Mouse (Mus musculus) limb, embryonic 14.5 days (tissue): ENCODE data around the gene Amhr2. TPM values are rescaled to one million over a fixed set of nuclear protein-coding genes. Genes with fewer than 3 reads are reported as not detected.

Source experiments
- ATAC-seq: fragments of 200-750 bp; cut with Nextera tagmentation; 2 replicates; pipeline ENCODE4 v1.8.0; 2017; ENCODE audit warnings: low read depth, moderate number of reproducible peaks, moderate TSS enrichment; ENCODE audit not compliant: low FRiP score
- DNase-seq: peaks from one replicate; pipeline ENCODE4 v3.0.0-alpha.2; 2015; ENCODE audit warnings: low spot score
- H3K27ac ChIP-seq: fragments of 300-500 bp; sonication (generic); replicated peaks from 2 replicates; pipeline ENCODE4 v1.5.1; 2014; ENCODE audit warnings: low read depth, mild to moderate bottlenecking, low read length, moderate library complexity, mixed read lengths
- H3K27me3 ChIP-seq: fragments of 300-500 bp; sonication (generic); 2 replicates; pipeline ENCODE4 v1.6.1; 2014; ENCODE audit warnings: low read length, mixed read lengths; ENCODE audit not compliant: control insufficient read depth, insufficient read depth
- H3K36me3 ChIP-seq: fragments of 300-500 bp; sonication (generic); 2 replicates; pipeline ENCODE4 v1.6.1; 2014; ENCODE audit warnings: mild to moderate bottlenecking, low read length, moderate library complexity, mixed read lengths; ENCODE audit not compliant: control insufficient read depth, insufficient read depth
- H3K4me1 ChIP-seq: fragments of 300-500 bp; sonication (generic); 2 replicates; pipeline ENCODE4 v1.6.1; 2014; ENCODE audit warnings: antibody characterized with exemption, low read length, mixed read lengths; ENCODE audit not compliant: control insufficient read depth, insufficient read depth
- H3K4me2 ChIP-seq: fragments of 300-500 bp; sonication (generic); replicated peaks from 2 replicates; pipeline ENCODE4 v1.6.1; 2014; ENCODE audit warnings: low read depth, mild to moderate bottlenecking, low read length, moderate library complexity; ENCODE audit not compliant: severe bottlenecking
- H3K4me3 ChIP-seq: fragments of 300-500 bp; sonication (generic); replicated peaks from 2 replicates; pipeline ENCODE4 v1.5.1; 2014; ENCODE audit warnings: low read length
- H3K9ac ChIP-seq: fragments of 300-500 bp; sonication (generic); 2 replicates; pipeline ENCODE4 v1.6.1; 2014; ENCODE audit warnings: mild to moderate bottlenecking, low read depth, low read length, moderate library complexity; ENCODE audit not compliant: severe bottlenecking
- H3K9me3 ChIP-seq: fragments of 300-500 bp; sonication (generic); 2 replicates; pipeline ENCODE4 v1.6.1; 2016; ENCODE audit warnings: low read length; ENCODE audit not compliant: control insufficient read depth
- POLR2A ChIP-seq: fragments of 200-500 bp; IDR thresholded peaks from 2 replicates; pipeline ENCODE4 v1.8.0; 2012; ENCODE audit warnings: inconsistent platforms, mild to moderate bottlenecking, moderate library complexity, borderline replicate concordance; ENCODE audit not compliant: insufficient read depth, insufficient read length; ENCODE audit errors: extremely low read depth
- WGBS: fragments of 180-500 bp; shearing (Covaris S2); extraction: QIAGEN DNeasy Blood & Tissue Kit; methylation state at CpG from one replicate; pipeline ENCODE4 v1.1.7; 2014; 5-methylcytosine and 5-hydroxymethylcytosine counted together
- polyA plus RNA-seq, 2 experiments: library from polyadenylated mRNA; depleted of rRNA in 1 of 2; stranded (reverse) in 1 of 2; unstranded in 1 of 2; fragments of >200 nt; fragmentation: Nextera tagmentation in 1 of 2; extraction: Ambion mirVana in 1 of 2; gene quantifications; 2 replicates each; pipeline versions ENCODE4 v1.2.1 to v1.2.3; 2012 to 2014

Gene Amhr2
- polyA plus RNA-seq, 2 experiments = 0.67 to 1.1 TPM

GRCm38 (mm10) chr15:102449366-102449765 lies 4.2 kb downstream of the Amhr2 start:
- Histone ChIP-seq H3K27me3 (no peaks in the 10 kb centered on the region), H3K9me3 (no peaks in the 10 kb centered on the region), H3K36me3 (no peaks in the 10 kb centered on the region), H3K4me2 (no peak overlapping the region), H3K4me1 (no peaks in the 10 kb centered on the region), H3K9ac (no peak overlapping the region), H3K4me3 (no peak overlapping the region), H3K27ac (no peak overlapping the region)
- DNase-seq (no peak), ATAC-seq (no peak)
- 44% methylated on average over 8 of the region's 8 CpGs for WGBS
- no peak for TF ChIP-seq POLR2A

- Histone ChIP-seq H3K36me3 (no peaks in the 10 kb centered on the region), H3K27ac (no peak overlapping the region), H3K9me3 (no peaks in the 10 kb centered on the region), H3K4me2 (no peak overlapping the region), H3K4me3 (no peak overlapping the region), H3K4me1 (no peaks in the 10 kb centered on the region), H3K27me3 (no peaks in the 10 kb centered on the region), H3K9ac (no peak overlapping the region)
- TF ChIP-seq POLR2A = no peak
- 37% methylated on average over 7 of the region's 7 CpGs for WGBS
- ATAC-seq (no peak), DNase-seq (no peak)
Measured at GRCm38 (mm10) chr15:102450928-102451327, 5.8 kb downstream of the Amhr2 start.

- Histone ChIP-seq H3K4me1 (no peaks in the 10 kb centered on the region), H3K4me3 (no peak overlapping the region), H3K9me3 (no peaks in the 10 kb centered on the region), H3K27ac (no peak overlapping the region), H3K4me2 (no peak overlapping the region), H3K27me3 (no peaks in the 10 kb centered on the region), H3K9ac (no peak overlapping the region), H3K36me3 (no peaks in the 10 kb centered on the region)
- no peak for ATAC-seq
- 77% methylated on average over 26 of the region's 26 CpGs for WGBS
- DNase-seq = no peak
- TF ChIP-seq POLR2A = no peak
Measured at GRCm38 (mm10) chr15:102451666-102452430, 6.7 kb downstream of the Amhr2 start.

- Histone ChIP-seq H3K4me3 (no peak overlapping the region), H3K9me3 (no peaks in the 10 kb centered on the region), H3K4me2 (no peak overlapping the region), H3K27ac (no peak overlapping the region), H3K27me3 (no peaks in the 10 kb centered on the region), H3K9ac (no peak overlapping the region), H3K4me1 (peaks cover 4% of the 10 kb centered on the region; the same call in 1 of the 2 replicates), H3K36me3 (no peaks in the 10 kb centered on the region)
- ATAC-seq (no peak), DNase-seq (no peak)
- no peak for TF ChIP-seq POLR2A
- 33% methylated on average over 6 of the region's 6 CpGs for WGBS
Measured at GRCm38 (mm10) chr15:102455993-102456392, 10.8 kb downstream of the Amhr2 start.

- WGBS = 80% methylated on average over 5 of the region's 5 CpGs
- no peaks in the 10 kb centered on the region for H3K27me3 ChIP-seq
- H3K9me3 ChIP-seq = no peaks in the 10 kb centered on the region
- ATAC-seq (no peak), DNase-seq (no peak)
- no peak overlapping the region for H3K9ac ChIP-seq
- peak overlapping the region; percentile 30 for H3K4me3 ChIP-seq
- H3K36me3 ChIP-seq = no peaks in the 10 kb centered on the region
- no peak overlapping the region for H3K27ac ChIP-seq
- TF ChIP-seq POLR2A = no peak
- peaks cover 4% of the 10 kb centered on the region; the same call in 1 of the 2 replicates for H3K4me1 ChIP-seq
- peak overlapping the region; percentile 61 for H3K4me2 ChIP-seq
Measured at GRCm38 (mm10) chr15:102458050-102458736, 13.0 kb downstream of the Amhr2 start.
